In the genomic region with DNA sequence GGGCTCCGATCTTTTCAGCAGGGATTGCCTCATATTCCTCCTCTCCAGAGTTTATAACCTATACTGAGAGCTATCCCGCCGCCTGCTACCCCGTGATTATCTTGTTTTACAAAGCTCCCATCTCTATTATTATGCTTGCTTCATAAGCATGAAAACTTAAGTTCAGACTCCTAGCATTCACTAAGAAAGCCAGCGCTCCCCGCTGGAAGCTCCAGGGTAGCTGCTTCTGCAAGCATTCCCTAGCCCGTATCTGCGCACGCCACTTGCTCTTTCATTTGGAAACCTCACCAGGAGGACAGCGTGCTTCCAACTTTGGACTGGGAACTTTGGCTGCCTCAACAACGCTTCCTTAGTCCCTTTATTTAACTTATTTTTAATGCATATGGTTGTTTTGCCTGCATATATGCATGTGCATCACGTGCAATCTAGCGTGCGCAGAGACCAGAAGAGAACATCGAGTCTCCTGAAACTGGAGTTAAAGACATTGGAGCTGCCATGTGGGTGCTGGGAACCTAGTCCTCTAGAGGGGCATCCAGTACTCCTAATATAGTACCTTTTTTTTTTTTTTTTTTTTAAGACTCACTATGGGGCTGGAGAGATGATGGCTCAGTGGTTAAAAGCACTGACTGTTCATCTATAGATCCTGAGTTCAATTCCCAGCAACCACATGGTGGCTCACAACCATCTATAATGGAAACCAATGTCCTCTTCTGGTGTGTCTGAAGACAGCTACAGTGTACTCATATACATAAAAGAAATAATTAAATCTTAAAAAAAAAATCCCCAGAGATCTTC, we compare ENCODE assay signal across 8 mouse cellular contexts. TPM values are rescaled to one million over a fixed set of nuclear protein-coding genes. Genes with fewer than 3 reads are reported as not detected.
DNase-seq lines count a peak whose midpoint lies in the region; ATAC-seq and TF ChIP-seq lines count a peak whose summit lies in the region.

No protein-coding gene starts in this region.

- TF ChIP-seq CTCF in bone marrow, adult 2 months (IDR thresholded peaks at IDR 0.05; ENCODE audit: control insufficient read depth, insufficient read depth, low read length): no peak

- H3K9ac ChIP-seq in neural tube, embryonic 14.5 days (replicated peaks; ENCODE audit: low read depth, low read length): peak overlapping the region; percentile 29; the same call in 1 of the 2 replicates

- TF ChIP-seq POLR2A in bone marrow, adult 2 months (IDR thresholded peaks at IDR 0.05; ENCODE audit: borderline replicate concordance, control insufficient read depth, low read depth, low read length): no peak

- ATAC-seq in neural tube, embryonic 14.5 days (ENCODE audit: low read depth): 0 out of 2 replicates have a peak, but pooled peaks have one; percentile 0

- intact Hi-C loops in heart, postnatal 14 days (cut with DNase I): no loop called here

- peaks cover 1% of the 10 kb centered on the region for H3K4me1 ChIP-seq in bone marrow, adult 2 months (ENCODE audit: control insufficient read depth, insufficient read depth, low read length)
- peaks cover 30% of the 10 kb centered on the region for H3K4me1 ChIP-seq in forebrain, embryonic 10.5 days
- 0 out of 2 replicates have a peak, but pooled peaks cover 11% of the 10 kb centered on the region for H3K4me1 ChIP-seq in neural tube, embryonic 14.5 days (ENCODE audit: control insufficient read depth, insufficient read depth, low read length)

- DNase-seq in ES-CJ7 (ENCODE audit: low read depth, low spot score): peak; percentile 78
- DNase-seq in forebrain, embryonic 10.5 days (ENCODE audit: extremely low spot score, low spot score): peak; percentile 76
- peak; percentile 58 to 61 for DNase-seq in heart, postnatal 14 days
- peak; percentile 70 to 76 for DNase-seq in kidney, postnatal 25 days
- peak; percentile 56 to 59 for DNase-seq in lung, adult 18-20 months
- peak; percentile 37 to 64 for DNase-seq in urinary bladder, postnatal 4 days (ENCODE audit: low spot score in 2 of 2)

- H3K27me3 ChIP-seq in forebrain, embryonic 10.5 days (ENCODE audit: poor library complexity, severe bottlenecking): 0 out of 2 replicates have a peak, but pooled peaks cover 11% of the 10 kb centered on the region
- H3K27me3 ChIP-seq in neural tube, embryonic 14.5 days (ENCODE audit: control insufficient read depth, insufficient read depth, low read length): no peaks in the 10 kb centered on the region

- no peaks in the 10 kb centered on the region for H3K9me3 ChIP-seq in forebrain, embryonic 10.5 days
- no peaks in the 10 kb centered on the region for H3K9me3 ChIP-seq in neural tube, embryonic 14.5 days (ENCODE audit: control insufficient read depth, low read length)

- peak overlapping the region; percentile 72 for H3K4me3 ChIP-seq in bone marrow, adult 2 months (replicated peaks; ENCODE audit: control insufficient read depth, low read depth, low read length)
- peak overlapping the region; percentile 61 for H3K4me3 ChIP-seq in forebrain, embryonic 10.5 days
- H3K4me3 ChIP-seq in neural tube, embryonic 14.5 days (ENCODE audit: low read depth, low read length): peak overlapping the region; percentile 42

- WGBS in bone marrow, adult 2 months: 2% methylated on average over 15 of the region's 15 CpGs
- 3% methylated on average over 15 of the region's 15 CpGs for WGBS in forebrain, embryonic 10.5 days
- WGBS in neural tube, embryonic 14.5 days: 2% methylated on average over 15 of the region's 15 CpGs

- H3K27ac ChIP-seq in bone marrow, adult 2 months (ENCODE audit: control insufficient read depth, insufficient read depth, low read depth, low read length, poor library complexity): peak overlapping the region; percentile 23; the same call in 1 of the 2 replicates
- H3K27ac ChIP-seq in forebrain, embryonic 10.5 days: peak overlapping the region; percentile 76
- H3K27ac ChIP-seq in neural tube, embryonic 14.5 days (ENCODE audit: low read depth, low read length): peak overlapping the region; percentile 17; the same call in 1 of the 2 replicates

- peak overlapping the region; percentile 73 for H3K4me2 ChIP-seq in neural tube, embryonic 14.5 days (ENCODE audit: low read depth, low read length)

- H3K36me3 ChIP-seq in forebrain, embryonic 10.5 days (replicated peaks): no peaks in the 10 kb centered on the region
- H3K36me3 ChIP-seq in neural tube, embryonic 14.5 days (ENCODE audit: control insufficient read depth, insufficient read depth, low read length): no peaks in the 10 kb centered on the region

RNA-seq across cellular contexts. Expression of a gene that starts 1.7 kb away (rescaled TPM):
- not detected in 2 replicates for polyA plus RNA-seq in bone marrow, adult 2 months (2011; ENCODE audit: insufficient read depth, insufficient read length, low replicate concordance, missing spikeins)
- 2.2 and 2.8 TPM in 2 replicates for polyA plus RNA-seq in forebrain, embryonic 10.5 days (2016; fragmentation: Nextera tagmentation; extraction: Ambion mirVana)
- total RNA-seq in heart, postnatal 14 days (2021): 1 to 10 TPM in 1 of 2 experiments, under 1 TPM in 1; 1.00 to 2.1 TPM
- polyA plus RNA-seq in neural tube, embryonic 14.5 days (2014; fragmentation: Nextera tagmentation; extraction: Ambion mirVana): 2.4 and 5.0 TPM in 2 replicates

RNA-seq across cellular contexts. Expression of a gene that starts 38.4 kb away (rescaled TPM):
- polyA plus RNA-seq in bone marrow, adult 2 months (2011; ENCODE audit: insufficient read depth, insufficient read length, low replicate concordance, missing spikeins): 63.6 and 72.1 TPM in 2 replicates
- polyA plus RNA-seq in forebrain, embryonic 10.5 days (2016; fragmentation: Nextera tagmentation; extraction: Ambion mirVana): 266 and 273 TPM in 2 replicates
- total RNA-seq in heart, postnatal 14 days (2021): 1,000 to 10,000 TPM; 1,008 to 1,038 TPM
- 297 and 334 TPM in 2 replicates for polyA plus RNA-seq in neural tube, embryonic 14.5 days (2014; fragmentation: Nextera tagmentation; extraction: Ambion mirVana)

RNA-seq across cellular contexts. Expression of a gene that starts 38.5 kb away (rescaled TPM):
- not detected in 2 replicates for polyA plus RNA-seq in bone marrow, adult 2 months (2011; ENCODE audit: insufficient read depth, insufficient read length, low replicate concordance, missing spikeins)
- polyA plus RNA-seq in forebrain, embryonic 10.5 days (2016; fragmentation: Nextera tagmentation; extraction: Ambion mirVana): 0.16 and 0.22 TPM in 2 replicates
- total RNA-seq in heart, postnatal 14 days (2021): 10 to 100 TPM in 1 of 2 experiments, not detected in 1; 18.9 TPM
- 11.8 TPM in 1 of 2 replicates, not detected in the other for polyA plus RNA-seq in neural tube, embryonic 14.5 days (2014; fragmentation: Nextera tagmentation; extraction: Ambion mirVana)

RNA-seq across cellular contexts. Expression of a gene that starts 47.2 kb away (rescaled TPM):
- 18.2 and 56.7 TPM in 2 replicates for polyA plus RNA-seq in bone marrow, adult 2 months (2011; ENCODE audit: insufficient read depth, insufficient read length, low replicate concordance, missing spikeins)
- polyA plus RNA-seq in forebrain, embryonic 10.5 days (2016; fragmentation: Nextera tagmentation; extraction: Ambion mirVana): 3.2 and 4.5 TPM in 2 replicates
- 10 to 100 TPM; 11.8 to 11.9 TPM for total RNA-seq in heart, postnatal 14 days (2021)
- 5.5 and 8.8 TPM in 2 replicates for polyA plus RNA-seq in neural tube, embryonic 14.5 days (2014; fragmentation: Nextera tagmentation; extraction: Ambion mirVana)

Comparison
In these comparisons a context has a peak if more than half of its experiments do, and no peak if none do; other contexts are left out.
1. Peak in every context shown above with its lines: DNase-seq, ATAC-seq, H3K4me3 ChIP-seq and H3K27ac ChIP-seq.
2. H3K27ac ChIP-seq: peak in every context shown above with its lines; median percentile 76 in forebrain, embryonic 10.5 days; 23 in bone marrow, adult 2 months; 17 in neural tube, embryonic 14.5 days.